Mouse (Mus musculus) heart, embryonic 15.5 days (tissue): Measurements from ENCODE around the gene U2af1. TPM values are rescaled to one million over a fixed set of nuclear protein-coding genes. Genes with fewer than 3 reads are reported as not detected.

Experiments
- ATAC-seq: fragments of 200-750 bp; cut with Nextera tagmentation; replicated peaks from 2 replicates; pipeline ENCODE4 v1.8.0; 2017; ENCODE audit warnings: low read depth, moderate TSS enrichment; ENCODE audit not compliant: insufficient number of reproducible peaks, insufficient read depth, low FRiP score
- H3K27ac ChIP-seq: fragments of 300-500 bp; sonication (generic); 2 replicates; pipeline ENCODE4 v1.5.1; 2015; ENCODE audit warnings: mild to moderate bottlenecking, inconsistent platforms
- H3K27me3 ChIP-seq: fragments of 300-500 bp; sonication (generic); 2 replicates; pipeline ENCODE4 v1.6.1; 2015; ENCODE audit warnings: inconsistent platforms
- H3K36me3 ChIP-seq: fragments of 300-500 bp; sonication (generic); 2 replicates; pipeline ENCODE4 v1.6.1; 2015; ENCODE audit warnings: mild to moderate bottlenecking, inconsistent platforms
- H3K4me1 ChIP-seq: fragments of 300-500 bp; sonication (generic); replicated peaks from 2 replicates; pipeline ENCODE4 v1.6.1; 2015; ENCODE audit warnings: inconsistent platforms
- H3K4me2 ChIP-seq: fragments of 300-500 bp; sonication (generic); 2 replicates; pipeline ENCODE4 v1.6.1; 2015; ENCODE audit warnings: inconsistent platforms, mild to moderate bottlenecking, moderate library complexity
- H3K4me3 ChIP-seq: fragments of 300-500 bp; sonication (generic); 2 replicates; pipeline ENCODE4 v1.5.1; 2015; ENCODE audit warnings: mild to moderate bottlenecking, inconsistent platforms
- H3K9ac ChIP-seq: fragments of 300-500 bp; sonication (generic); 2 replicates; pipeline ENCODE4 v1.6.1; 2015; ENCODE audit warnings: mild to moderate bottlenecking, inconsistent platforms
- H3K9me3 ChIP-seq: fragments of 300-500 bp; sonication (generic); replicated peaks from 2 replicates; pipeline ENCODE4 v1.6.1; 2016; ENCODE audit warnings: inconsistent platforms
- WGBS: fragments of 180-500 bp; shearing (Covaris S2); methylation state at CpG from one replicate; pipeline ENCODE4 v1.1.7; 2015; ENCODE audit warnings: mixed read lengths; 5-methylcytosine and 5-hydroxymethylcytosine counted together
- polyA plus RNA-seq: library from polyadenylated mRNA; unstranded; fragments of >200 nt; fragmentation: Nextera tagmentation; extraction: Ambion mirVana; gene quantifications from 2 replicates; pipeline ENCODE4 v1.2.1, GENCODE M21; 2015

The U2af1 gene
- polyA plus RNA-seq, 1 experiment from 2014 or later: 171 TPM

DNA sequence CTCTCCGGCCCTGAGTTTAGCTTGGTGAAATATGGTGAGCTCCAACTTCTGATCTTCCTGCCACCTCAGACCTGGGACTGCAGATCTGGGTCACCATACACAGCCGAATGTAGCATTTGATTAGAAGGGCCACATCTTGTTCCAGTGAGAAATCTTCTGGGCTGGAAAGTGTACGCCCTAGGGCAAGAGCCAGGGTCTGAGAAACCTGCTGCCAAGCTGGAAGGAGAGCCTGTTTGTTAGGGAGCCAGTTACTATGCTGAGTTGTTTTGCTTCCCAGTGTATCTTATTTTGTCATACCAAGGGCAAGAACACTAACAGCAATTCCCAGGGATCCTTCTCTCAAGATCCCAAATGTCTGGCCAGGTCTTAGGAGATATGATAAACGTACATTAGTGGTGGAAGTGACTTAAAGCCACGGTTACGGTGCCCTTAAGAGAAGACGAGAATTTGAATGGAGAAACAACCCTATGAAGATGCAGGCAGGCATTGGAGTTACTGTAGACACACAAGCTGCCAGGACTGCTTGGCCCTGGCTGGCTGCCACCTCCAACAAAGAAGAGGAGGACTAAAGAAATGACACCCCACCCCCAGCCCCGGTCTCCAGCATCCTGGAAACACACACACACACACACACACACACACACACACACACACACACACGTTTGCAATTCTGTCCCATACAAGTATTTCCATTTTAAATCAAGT, 20.7 kb downstream of the U2af1 start:
- Histone ChIP-seq H3K4me1 (peaks cover 28% of the 10 kb centered on the region), H3K4me3 (no peak overlapping the region), H3K9ac (no peak overlapping the region; the same call in 1 of the 2 replicates), H3K36me3 (no peaks in the 10 kb centered on the region), H3K27ac (peak overlapping the region; percentile 45; the same call in 1 of the 2 replicates), H3K27me3 (peaks cover 21% of the 10 kb centered on the region), H3K4me2 (peak overlapping the region; percentile 97), H3K9me3 (no peaks in the 10 kb centered on the region)
- 49% methylated on average over 9 of the region's 9 CpGs for WGBS
- no peak for ATAC-seq

- peaks cover 21% of the 10 kb centered on the region for H3K27me3 ChIP-seq
- peak within 1 kb of the TSS; percentile 97 for H3K4me2 ChIP-seq
- H3K4me1 ChIP-seq: peaks cover 28% of the 10 kb centered on the region
- H3K27ac ChIP-seq: peak within 1 kb of the TSS; percentile 45; the same call in 1 of the 2 replicates
- no peaks in the 10 kb centered on the region for H3K9me3 ChIP-seq
- peak; percentile 89 for ATAC-seq
- H3K4me3 ChIP-seq: peak within 1 kb of the TSS; percentile 55
- peak within 1 kb of the TSS; percentile 55 for H3K9ac ChIP-seq
- no peaks in the 10 kb centered on the region for H3K36me3 ChIP-seq
- 2% methylated on average over 60 of the region's 61 CpGs for whole genome bisulfite sequencing
Observed at GRCm38 (mm10) chr17:31636942-31637811, 21.5 kb downstream of the U2af1 start, which contains the start of gene Cbs. TSS of gene Cbs (minus strand) at chr17:31637238.

GRCm38 (mm10) chr17:31636277-31636941, 22.3 kb downstream of the U2af1 start:
- ATAC-seq: 0 out of 2 replicates have a peak, but pooled peaks have one; percentile 14
- peaks cover 21% of the 10 kb centered on the region for H3K27me3 ChIP-seq
- 4% methylated on average over 45 of the region's 45 CpGs for WGBS
- H3K9me3 ChIP-seq: no peaks in the 10 kb centered on the region
- peaks cover 28% of the 10 kb centered on the region for H3K4me1 ChIP-seq
- H3K4me2 ChIP-seq: peak overlapping the region; percentile 97
- H3K27ac ChIP-seq: no peak overlapping the region
- peak overlapping the region; percentile 55 for H3K9ac ChIP-seq
- peak overlapping the region; percentile 55 for H3K4me3 ChIP-seq
- H3K36me3 ChIP-seq: no peaks in the 10 kb centered on the region

DNA sequence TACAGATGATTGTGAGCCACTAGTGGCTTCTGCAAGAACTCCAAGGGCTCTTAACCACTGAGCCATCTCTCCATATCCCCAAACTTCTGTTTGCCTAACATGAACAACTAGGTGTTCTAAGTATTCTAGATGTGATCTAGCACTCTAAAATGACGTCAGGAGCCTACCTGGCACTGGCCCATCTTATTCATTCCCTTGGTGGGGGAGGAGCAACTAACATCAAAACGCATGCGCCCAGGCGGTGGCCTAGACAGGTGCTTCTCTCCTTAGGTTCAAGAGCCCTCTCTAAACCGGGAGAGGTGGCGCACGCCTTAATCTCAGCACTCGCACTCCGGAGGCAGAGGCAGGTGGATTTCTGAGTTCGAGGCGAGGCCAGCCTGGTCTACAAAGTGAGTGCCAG, 22.9 kb downstream of the U2af1 start:
- H3K27me3 ChIP-seq: peaks cover 21% of the 10 kb centered on the region
- H3K4me1 ChIP-seq: peaks cover 28% of the 10 kb centered on the region
- H3K4me3 ChIP-seq: no peak overlapping the region
- no peaks in the 10 kb centered on the region for H3K36me3 ChIP-seq
- H3K9me3 ChIP-seq: no peaks in the 10 kb centered on the region
- WGBS: 52% methylated on average over 11 of the region's 11 CpGs
- no peak overlapping the region for H3K9ac ChIP-seq
- no peak overlapping the region for H3K4me2 ChIP-seq
- no peak for ATAC-seq
- H3K27ac ChIP-seq: no peak overlapping the region

- Histone ChIP-seq H3K9me3 (no peaks in the 10 kb centered on the region), H3K27ac (no peak overlapping the region), H3K9ac (no peak overlapping the region), H3K27me3 (peaks cover 21% of the 10 kb centered on the region), H3K4me2 (no peak overlapping the region), H3K36me3 (no peaks in the 10 kb centered on the region), H3K4me1 (peaks cover 27% of the 10 kb centered on the region), H3K4me3 (no peak overlapping the region)
- WGBS: 73% methylated on average over 5 of the region's 5 CpGs
- ATAC-seq: no peak
Observed at GRCm38 (mm10) chr17:31634896-31635295, 23.8 kb downstream of the U2af1 start.

- Histone ChIP-seq H3K4me3 (no peak overlapping the region), H3K4me1 (peaks cover 21% of the 10 kb centered on the region), H3K9ac (no peak overlapping the region), H3K4me2 (no peak overlapping the region), H3K27me3 (peaks cover 21% of the 10 kb centered on the region), H3K36me3 (no peaks in the 10 kb centered on the region), H3K9me3 (no peaks in the 10 kb centered on the region), H3K27ac (no peak overlapping the region)
- 77% methylated on average over 6 of the region's 6 CpGs for WGBS
- ATAC-seq: no peak
Observed at GRCm38 (mm10) chr17:31633007-31633406, 25.7 kb downstream of the U2af1 start.

GRCm38 (mm10) chr17:31631081-31631800, 27.5 kb downstream of the U2af1 start:
- Histone ChIP-seq H3K4me2 (no peak overlapping the region), H3K4me3 (no peak overlapping the region), H3K27me3 (peaks cover 15% of the 10 kb centered on the region), H3K9me3 (no peaks in the 10 kb centered on the region), H3K4me1 (peaks cover 3% of the 10 kb centered on the region), H3K27ac (no peak overlapping the region), H3K36me3 (no peaks in the 10 kb centered on the region), H3K9ac (no peak overlapping the region)
- WGBS: 69% methylated on average over 10 of the region's 10 CpGs
- no peak for ATAC-seq

GRCm38 (mm10) chr17:31627961-31628360, 30.7 kb downstream of the U2af1 start:
- H3K4me2 ChIP-seq: no peak overlapping the region
- no peaks in the 10 kb centered on the region for H3K36me3 ChIP-seq
- WGBS: 82% methylated on average over 2 of the region's 2 CpGs
- no peak overlapping the region for H3K4me3 ChIP-seq
- H3K27me3 ChIP-seq: 0 out of 2 replicates have a peak, but pooled peaks cover 4% of the 10 kb centered on the region
- no peak overlapping the region for H3K9ac ChIP-seq
- no peak for ATAC-seq
- no peaks in the 10 kb centered on the region for H3K9me3 ChIP-seq
- no peaks in the 10 kb centered on the region for H3K4me1 ChIP-seq
- no peak overlapping the region for H3K27ac ChIP-seq

GRCm38 (mm10) chr17:31623101-31623500, 35.6 kb downstream of the U2af1 start:
- Histone ChIP-seq H3K27me3 (0 out of 2 replicates have a peak, but pooled peaks cover 4% of the 10 kb centered on the region), H3K27ac (no peak overlapping the region), H3K4me1 (no peaks in the 10 kb centered on the region), H3K9ac (no peak overlapping the region), H3K4me3 (no peak overlapping the region), H3K36me3 (no peaks in the 10 kb centered on the region), H3K9me3 (no peaks in the 10 kb centered on the region), H3K4me2 (no peak overlapping the region)
- 87% methylated on average over 4 of the region's 4 CpGs for WGBS
- no peak for ATAC-seq

DNA sequence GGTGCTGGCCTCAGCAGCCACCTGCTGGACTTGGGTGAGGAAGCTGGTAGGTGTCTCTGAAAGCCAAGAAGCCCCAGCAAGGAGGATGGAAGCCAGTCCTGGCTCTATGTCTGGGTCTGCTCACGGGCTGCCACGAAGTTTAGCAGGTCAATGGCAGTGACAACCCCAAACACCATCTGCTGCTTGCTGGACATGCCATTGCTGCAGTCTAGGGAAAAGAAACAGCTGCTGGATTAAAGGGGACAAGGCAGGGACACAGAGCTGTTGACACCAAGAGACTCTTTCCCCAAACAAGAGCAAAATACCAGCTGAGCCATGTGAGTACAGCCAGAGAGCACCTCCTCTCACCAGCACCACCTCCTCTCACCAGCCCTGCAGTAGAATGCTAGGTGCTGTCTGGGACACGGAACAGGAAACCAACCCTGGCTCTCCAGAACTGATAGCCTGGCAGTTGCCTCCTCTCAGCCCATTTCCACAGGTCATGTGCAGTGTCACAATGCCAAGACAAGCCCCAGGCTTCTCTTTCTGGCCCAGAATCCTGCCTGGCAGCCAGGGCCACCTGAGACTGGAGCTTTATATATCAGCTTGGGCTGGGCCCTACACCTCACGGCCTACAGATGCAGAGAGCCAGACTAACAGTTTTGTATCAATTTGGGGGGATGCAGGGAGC, 45.5 kb downstream of the U2af1 start:
- WGBS: 49% methylated on average over 4 of the region's 4 CpGs
- Histone ChIP-seq H3K36me3 (no peaks in the 10 kb centered on the region), H3K9ac (no peak overlapping the region), H3K4me1 (0 out of 2 replicates have a peak, but pooled peaks cover 3% of the 10 kb centered on the region), H3K4me2 (no peak overlapping the region), H3K27me3 (no peaks in the 10 kb centered on the region), H3K27ac (no peak overlapping the region), H3K9me3 (no peaks in the 10 kb centered on the region), H3K4me3 (no peak overlapping the region)
- ATAC-seq: no peak
